Mouse (Mus musculus): ENCODE data around the gene Kcne3. TPM values are rescaled to one million over a fixed set of nuclear protein-coding genes. Genes with fewer than 3 reads are reported as not detected.

Gene Kcne3
- total and polyA plus RNA-seq, 2 experiments from 2014 or later = 0.27 TPM; not detected in 1

DNA sequence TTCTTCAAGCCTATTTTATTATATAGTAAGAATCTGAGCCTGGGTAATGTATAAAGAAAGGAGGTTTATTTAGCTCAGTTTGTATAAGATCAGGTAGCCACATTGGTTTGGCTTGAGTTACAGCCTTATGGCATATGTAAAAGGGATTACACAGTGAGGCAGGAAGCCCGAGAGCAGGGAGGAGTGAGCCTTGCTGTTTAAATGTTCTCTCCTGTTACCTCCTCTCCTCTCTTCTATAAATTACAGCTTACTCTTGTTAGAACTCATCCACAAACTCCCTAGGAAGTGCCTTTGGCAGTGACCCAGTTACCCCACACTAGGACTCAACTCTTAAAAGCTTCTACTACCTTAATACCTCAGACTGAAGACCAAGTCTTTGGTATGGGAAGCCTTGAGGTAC is 55.4 kb downstream of the Kcne3 start:
- no peak for TF ChIP-seq CTCF (IDR thresholded peaks at IDR 0.05)
- WGBS = 58% methylated on average over 1 of the region's 1 CpGs
- Histone ChIP-seq H3K36me3 (ENCODE audit: insufficient read depth, low read length) (no peaks in the 10 kb centered on the region), H3K4me3 (ENCODE audit: low read depth, low read length) (no peak overlapping the region), H3K4me1 (ENCODE audit: insufficient read depth, low read length) (no peaks in the 10 kb centered on the region), H3K9ac (replicated peaks; ENCODE audit: low read length, poor library complexity, severe bottlenecking) (no peak overlapping the region), H3K27me3 (ENCODE audit: insufficient read depth, low read length) (no peaks in the 10 kb centered on the region), H3K27ac (ENCODE audit: low read depth, low read length) (no peak overlapping the region), H3K9me3 (ENCODE audit: low read length) (no peaks in the 10 kb centered on the region), H3K4me2 (ENCODE audit: low read depth, low read length, poor library complexity, severe bottlenecking) (no peak overlapping the region)
- no peak for DNase-seq (ENCODE audit: low spot score)
- no peak for ATAC-seq (ENCODE audit: low FRiP score)

DNA sequence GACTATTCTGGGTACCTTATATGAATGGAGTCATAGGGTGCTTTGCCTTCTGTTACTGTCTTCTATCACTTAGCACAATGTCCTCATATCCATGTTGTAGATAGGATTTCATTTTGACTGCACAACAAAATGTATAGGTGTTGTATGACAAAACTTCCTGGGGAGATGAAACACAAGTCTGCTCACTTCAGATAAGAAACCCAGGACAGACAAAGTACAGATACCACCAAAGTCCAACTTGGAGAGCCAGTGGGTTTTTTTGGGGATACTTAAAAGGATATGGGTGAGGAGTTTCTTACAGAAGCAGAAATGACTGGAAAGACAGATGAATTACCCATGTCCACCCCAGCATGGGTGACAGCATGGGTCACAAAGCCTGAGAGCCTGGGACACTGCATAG is 57.4 kb downstream of the Kcne3 start:
- DNase-seq (ENCODE audit: low spot score) = no peak
- no peak for ATAC-seq (ENCODE audit: low FRiP score)
- Histone ChIP-seq H3K27me3 (ENCODE audit: insufficient read depth, low read length) (no peaks in the 10 kb centered on the region), H3K9ac (replicated peaks; ENCODE audit: low read length, poor library complexity, severe bottlenecking) (no peak overlapping the region), H3K4me1 (ENCODE audit: insufficient read depth, low read length) (no peaks in the 10 kb centered on the region), H3K4me3 (ENCODE audit: low read depth, low read length) (no peak overlapping the region), H3K9me3 (ENCODE audit: low read length) (no peaks in the 10 kb centered on the region), H3K27ac (ENCODE audit: low read depth, low read length) (no peak overlapping the region), H3K36me3 (ENCODE audit: insufficient read depth, low read length) (no peaks in the 10 kb centered on the region), H3K4me2 (ENCODE audit: low read depth, low read length, poor library complexity, severe bottlenecking) (no peak overlapping the region)
- TF ChIP-seq CTCF (IDR thresholded peaks at IDR 0.05) = no peak

Other genes starting within 250 kb of the Kcne3 start
- gene Rnf169, start 196.1 kb upstream of the Kcne3 start, total RNA-seq (2014; rRNA removed) = 17.1 and 18.8 TPM in 2 replicates
- 3.1 and 3.6 TPM in 2 replicates for gene Rnf169, start 196.1 kb upstream of the Kcne3 start, polyA plus RNA-seq (2015; fragmentation: Nextera tagmentation; extraction: Ambion mirVana)
- gene Chrdl2, start 170.3 kb upstream of the Kcne3 start, total RNA-seq (2014; rRNA removed) = 1.7 TPM in 1 of 2 replicates, not detected in the other
- 0.21 and 0.23 TPM in 2 replicates for gene Chrdl2, start 170.3 kb upstream of the Kcne3 start, polyA plus RNA-seq (2015; fragmentation: Nextera tagmentation; extraction: Ambion mirVana)
- gene Pold3, start 54.9 kb upstream of the Kcne3 start, total RNA-seq (2014; rRNA removed) = 35.5 and 37.7 TPM in 2 replicates
- 40.5 and 42.6 TPM in 2 replicates for gene Pold3, start 54.9 kb upstream of the Kcne3 start, polyA plus RNA-seq (2015; fragmentation: Nextera tagmentation; extraction: Ambion mirVana)
- gene Lipt2, start 17.2 kb upstream of the Kcne3 start, total RNA-seq (2014; rRNA removed) = 15.5 and 16.6 TPM in 2 replicates
- 17.1 and 19.5 TPM in 2 replicates for gene Lipt2, start 17.2 kb upstream of the Kcne3 start, polyA plus RNA-seq (2015; fragmentation: Nextera tagmentation; extraction: Ambion mirVana)
- gene Pgm2l1, start 50.9 kb downstream of the Kcne3 start, total RNA-seq (2014; rRNA removed) = 188 and 214 TPM in 2 replicates
- 38.6 and 46.2 TPM in 2 replicates for gene Pgm2l1, start 50.9 kb downstream of the Kcne3 start, polyA plus RNA-seq (2015; fragmentation: Nextera tagmentation; extraction: Ambion mirVana)
- 6.4 and 7.7 TPM in 2 replicates for gene P4ha3, start 109.0 kb downstream of the Kcne3 start, total RNA-seq (2014; rRNA removed)
- gene P4ha3, start 109.0 kb downstream of the Kcne3 start, polyA plus RNA-seq (2015; fragmentation: Nextera tagmentation; extraction: Ambion mirVana) = 2.6 and 3.9 TPM in 2 replicates
- gene C2cd3, start 195.7 kb downstream of the Kcne3 start, total RNA-seq (2014; rRNA removed) = 22.2 and 26.6 TPM in 2 replicates
- 8.1 and 8.5 TPM in 2 replicates for gene C2cd3, start 195.7 kb downstream of the Kcne3 start, polyA plus RNA-seq (2015; fragmentation: Nextera tagmentation; extraction: Ambion mirVana)
- gene Ppme1, start 195.8 kb downstream of the Kcne3 start, total RNA-seq (2014; rRNA removed) = 159 and 172 TPM in 2 replicates
- gene Ppme1, start 195.8 kb downstream of the Kcne3 start, polyA plus RNA-seq (2015; fragmentation: Nextera tagmentation; extraction: Ambion mirVana) = 149 and 161 TPM in 2 replicates